Mouse (Mus musculus) ES-Bruce4 (cell line): Measurements from ENCODE around the gene Arid2. TPM values are rescaled to one million over a fixed set of nuclear protein-coding genes. Genes with fewer than 3 reads are reported as not detected.
"Not testable (repeated sequence)": the region's sequence is repeated elsewhere in the genome, so short reads cannot be mapped to it uniquely, and the experiment has no call there.

Source experiments
- H3K27ac ChIP-seq: 2 replicates; pipeline ENCODE4 v1.5.1; 2012; ENCODE audit warnings: low read length, inconsistent platforms; ENCODE audit not compliant: insufficient read depth
- H3K27me3 ChIP-seq: 2 replicates; pipeline ENCODE4 v1.6.1; 2012; ENCODE audit warnings: mild to moderate bottlenecking, low read length, inconsistent platforms; ENCODE audit not compliant: control insufficient read depth, poor library complexity, insufficient read depth, severe bottlenecking
- H3K36me3 ChIP-seq: 2 replicates; pipeline ENCODE4 v1.6.1; 2012; ENCODE audit warnings: inconsistent platforms, mild to moderate bottlenecking, low read length, moderate library complexity; ENCODE audit not compliant: control insufficient read depth, poor library complexity, insufficient read depth, severe bottlenecking
- H3K4me1 ChIP-seq: one replicate; pipeline ENCODE4 v1.8.1; 2011; ENCODE audit warnings: low read length; ENCODE audit not compliant: control insufficient read depth, insufficient read depth
- H3K4me3 ChIP-seq: 2 replicates; pipeline ENCODE4 v1.5.1; 2011; ENCODE audit warnings: low read depth, mild to moderate bottlenecking, low read length
- H3K9ac ChIP-seq: 2 replicates; pipeline ENCODE4 v1.6.1; 2012; ENCODE audit warnings: low read depth, mild to moderate bottlenecking, inconsistent platforms; ENCODE audit not compliant: poor library complexity, severe bottlenecking
- H3K9me3 ChIP-seq: replicated peaks from 2 replicates; pipeline ENCODE4 v1.6.1; 2012; ENCODE audit warnings: mild to moderate bottlenecking, low read length, inconsistent platforms; ENCODE audit not compliant: control insufficient read depth, poor library complexity, insufficient read depth, severe bottlenecking
- CTCF ChIP-seq: IDR thresholded peaks from one replicate; pipeline ENCODE4 v1.8.1; 2011; ENCODE audit warnings: low read depth, low read length
- EP300 ChIP-seq: IDR thresholded peaks from 2 replicates; pipeline ENCODE4 v1.6.1; 2011; ENCODE audit warnings: low read depth, low read length; ENCODE audit not compliant: insufficient read depth
- POLR2A ChIP-seq: IDR thresholded peaks from one replicate; pipeline ENCODE4 v1.8.1; 2011; ENCODE audit warnings: low read length; ENCODE audit not compliant: insufficient read depth
- polyA plus RNA-seq: library from polyadenylated mRNA; stranded (reverse); fragments of >200 nt; gene quantifications from 2 replicates; pipeline ENCODE4 v1.2.4, GENCODE M21; 2011; ENCODE audit warnings: low read depth; ENCODE audit not compliant: missing spikeins, insufficient read depth, insufficient read length

Gene Arid2
- polyA plus RNA-seq, 1 experiment: 81.5 TPM

DNA sequence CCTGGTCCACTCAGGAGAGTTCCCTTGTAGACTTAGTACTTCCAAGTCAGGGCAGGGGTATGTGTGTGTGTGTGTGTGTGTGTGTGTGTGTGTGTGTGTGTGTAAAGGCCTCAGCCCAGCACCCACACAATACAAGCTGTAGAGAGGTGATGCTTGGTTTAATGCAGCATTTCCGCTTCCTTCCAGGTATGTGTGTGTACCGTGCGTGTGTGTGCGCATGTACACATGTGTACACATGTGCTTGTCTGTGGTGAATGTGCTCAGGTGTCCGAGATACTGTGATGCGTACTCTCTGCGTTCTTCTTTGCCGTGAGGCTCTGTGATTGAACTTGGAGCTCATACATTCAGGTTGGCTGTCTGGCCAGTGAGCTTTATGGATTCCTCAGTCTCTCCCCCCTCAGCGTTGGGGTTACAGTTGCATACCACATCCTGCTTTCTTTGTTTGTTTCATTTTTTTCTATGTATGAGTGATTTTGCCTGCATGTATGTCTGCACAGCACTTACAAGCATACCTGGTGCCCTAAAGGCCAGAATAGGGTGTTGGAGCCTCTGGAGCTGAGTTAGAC lies 10.4 kb downstream of the Arid2 start:
- TF ChIP-seq CTCF: no peak
- TF ChIP-seq EP300: no peak
- TF ChIP-seq POLR2A: no peak
- H3K27ac ChIP-seq: no peak overlapping the region
- peaks cover 3% of the 10 kb centered on the region for H3K36me3 ChIP-seq
- H3K9ac ChIP-seq: no peak overlapping the region
- H3K4me1 ChIP-seq: no peaks in the 10 kb centered on the region
- no peaks in the 10 kb centered on the region for H3K27me3 ChIP-seq
- no peak overlapping the region for H3K4me3 ChIP-seq
- no peaks in the 10 kb centered on the region for H3K9me3 ChIP-seq

DNA sequence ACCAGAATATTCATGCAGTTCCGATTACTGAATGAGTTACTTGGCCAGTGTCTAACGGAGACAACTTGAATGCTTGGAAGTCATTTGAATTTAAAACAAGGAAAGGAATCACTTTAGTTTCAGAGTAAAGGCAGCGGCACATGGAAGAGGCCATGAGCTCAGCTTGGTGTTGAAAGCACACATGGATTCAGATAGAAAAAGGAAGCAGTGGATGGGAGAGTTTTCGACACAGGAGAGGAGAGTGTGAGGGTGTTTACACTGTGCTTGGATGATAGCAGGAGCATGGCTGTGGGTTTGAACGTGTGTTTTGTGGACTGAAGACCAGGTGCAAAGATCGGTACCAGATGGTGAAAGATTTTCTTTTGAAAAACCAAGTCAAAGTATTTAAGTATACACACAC lies 22.0 kb downstream of the Arid2 start:
- Histone ChIP-seq H3K9ac (no peak overlapping the region), H3K27me3 (no peaks in the 10 kb centered on the region), H3K27ac (no peak overlapping the region), H3K4me1 (no peaks in the 10 kb centered on the region), H3K9me3 (no peaks in the 10 kb centered on the region), H3K4me3 (no peak overlapping the region), H3K36me3 (no peaks in the 10 kb centered on the region)
- TF ChIP-seq EP300: no peak
- TF ChIP-seq CTCF: no peak
- TF ChIP-seq POLR2A: no peak

DNA sequence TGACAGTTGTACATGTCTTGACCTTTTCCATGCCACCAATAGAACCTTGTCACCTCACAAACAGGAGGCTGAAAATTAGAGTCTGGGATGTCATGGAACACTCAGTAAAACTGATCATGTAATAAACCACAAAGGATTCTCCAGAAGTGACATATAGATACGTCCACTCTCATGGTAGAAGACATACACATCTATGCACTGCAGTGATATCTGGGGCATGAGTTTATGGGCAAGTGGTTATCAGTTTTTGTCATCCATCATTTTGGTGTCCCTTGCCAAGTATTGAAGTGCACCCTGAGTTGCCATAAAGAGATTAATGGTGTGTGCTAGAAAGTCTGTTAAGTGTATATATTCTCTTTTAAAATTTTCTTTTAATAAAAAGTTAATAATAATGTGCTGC lies 25.6 kb downstream of the Arid2 start:
- no peaks in the 10 kb centered on the region for H3K36me3 ChIP-seq
- no peaks in the 10 kb centered on the region for H3K27me3 ChIP-seq
- TF ChIP-seq CTCF (no peak), POLR2A (no peak), EP300 (no peak)
- H3K27ac ChIP-seq: no peak overlapping the region; the same call in 1 of the 2 replicates
- no peak overlapping the region for H3K9ac ChIP-seq
- H3K9me3 ChIP-seq: no peaks in the 10 kb centered on the region
- H3K4me1 ChIP-seq: no peaks in the 10 kb centered on the region
- no peak overlapping the region for H3K4me3 ChIP-seq

DNA sequence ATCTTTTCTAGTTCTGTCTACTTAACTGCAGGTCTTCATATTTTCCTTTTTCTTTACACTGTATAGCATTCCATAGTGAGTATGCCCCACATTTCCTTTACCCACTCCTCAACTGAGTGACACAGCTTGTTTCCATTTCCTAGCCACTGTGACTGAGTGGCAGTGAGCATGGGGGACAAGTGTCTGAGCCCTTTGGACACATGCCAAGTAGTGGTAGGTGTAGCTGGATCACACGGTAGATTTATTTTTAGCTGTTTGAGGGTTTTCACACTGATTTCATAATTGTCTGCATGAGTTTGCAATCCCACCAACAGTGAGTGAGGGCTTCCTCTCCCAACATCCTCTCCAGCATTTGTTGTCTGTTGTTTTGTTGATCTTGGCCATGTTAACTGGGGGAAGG lies 28.3 kb downstream of the Arid2 start:
- Histone ChIP-seq H3K9ac (no peak overlapping the region), H3K27ac (no peak overlapping the region), H3K4me3 (no peak overlapping the region), H3K9me3 (no peaks in the 10 kb centered on the region), H3K4me1 (no peaks in the 10 kb centered on the region), H3K27me3 (no peaks in the 10 kb centered on the region), H3K36me3 (no peaks in the 10 kb centered on the region)
- TF ChIP-seq CTCF (no peak), POLR2A (no peak), EP300 (no peak)

DNA sequence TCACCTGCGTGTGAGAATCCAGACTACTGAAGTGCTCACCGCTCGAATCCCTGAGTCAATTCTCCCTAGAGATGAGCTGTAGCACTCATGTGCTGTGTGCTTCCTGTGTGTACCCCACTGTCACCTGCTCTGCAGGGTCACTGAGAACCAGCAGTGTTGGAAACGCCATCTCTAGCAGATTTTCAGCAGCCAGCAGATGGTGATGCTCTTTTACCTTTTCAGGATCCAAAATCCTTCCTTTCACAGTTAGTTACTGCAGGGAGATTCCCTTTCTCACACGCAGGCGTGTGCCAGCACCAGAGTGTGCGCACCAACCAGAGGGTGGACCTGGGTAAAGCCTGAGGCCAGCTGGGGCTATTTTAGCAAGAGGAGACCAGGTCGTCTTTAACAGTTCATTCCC lies 32.0 kb downstream of the Arid2 start:
- H3K9me3 ChIP-seq: no peaks in the 10 kb centered on the region
- TF ChIP-seq POLR2A: no peak
- TF ChIP-seq EP300: no peak
- no peak for TF ChIP-seq CTCF
- H3K27me3 ChIP-seq: no peaks in the 10 kb centered on the region
- no peak overlapping the region for H3K9ac ChIP-seq
- H3K4me1 ChIP-seq: no peaks in the 10 kb centered on the region
- no peak overlapping the region for H3K27ac ChIP-seq
- no peaks in the 10 kb centered on the region for H3K36me3 ChIP-seq
- no peak overlapping the region for H3K4me3 ChIP-seq

DNA sequence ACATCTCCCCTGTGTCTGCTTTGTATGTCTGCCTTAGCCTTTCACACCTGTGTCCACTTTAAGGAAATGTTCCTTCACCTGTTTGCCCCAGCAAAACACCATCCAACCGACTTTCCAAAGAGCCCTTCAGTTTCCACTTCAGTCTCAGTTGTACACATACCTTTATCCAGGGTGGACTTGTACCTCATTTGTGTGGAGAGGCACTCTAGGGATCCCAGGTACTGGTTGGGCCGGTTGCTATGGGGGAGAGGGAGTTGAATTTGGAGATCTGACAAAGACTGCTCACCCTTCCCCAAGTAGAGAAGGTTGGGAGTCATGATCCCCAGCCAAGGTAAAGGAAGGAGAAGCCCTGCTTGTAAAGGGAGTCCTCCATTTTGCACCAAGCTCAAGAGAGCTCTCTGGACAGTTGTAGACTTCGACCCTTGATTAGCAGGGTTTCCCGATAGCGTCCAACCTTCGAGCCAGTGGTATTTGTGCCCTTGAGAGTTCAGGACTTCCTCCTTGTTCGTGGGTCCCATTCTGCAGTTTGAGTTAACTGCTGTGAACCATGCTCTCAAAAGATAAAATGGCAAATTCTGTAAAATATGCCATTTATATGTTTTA lies 38.5 kb downstream of the Arid2 start:
- no peaks in the 10 kb centered on the region for H3K4me1 ChIP-seq
- no peak for TF ChIP-seq POLR2A
- TF ChIP-seq EP300: no peak
- TF ChIP-seq CTCF: no peak
- H3K27ac ChIP-seq: no peak overlapping the region
- no peak overlapping the region for H3K4me3 ChIP-seq
- H3K9me3 ChIP-seq: no peaks in the 10 kb centered on the region
- no peak overlapping the region for H3K9ac ChIP-seq
- H3K27me3 ChIP-seq: no peaks in the 10 kb centered on the region
- no peaks in the 10 kb centered on the region for H3K36me3 ChIP-seq

DNA sequence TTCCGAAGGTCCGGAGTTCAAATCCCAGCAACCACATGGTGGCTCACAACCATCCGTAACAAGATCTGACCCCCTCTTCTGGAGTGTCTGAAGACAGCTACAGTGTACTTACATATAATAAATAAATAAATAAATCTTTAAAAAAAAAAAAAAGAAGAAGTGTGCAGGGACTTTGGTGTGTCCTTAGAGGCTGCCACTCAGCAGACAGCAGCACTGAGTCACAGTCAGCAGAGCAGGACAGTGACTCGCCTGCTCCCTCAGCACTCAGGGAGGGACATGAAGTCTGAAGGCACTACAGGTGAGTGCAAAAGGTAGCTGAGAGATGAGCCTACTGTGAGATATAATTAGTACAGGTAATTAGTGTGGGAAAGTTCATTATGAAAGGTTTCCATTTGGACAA lies 41.4 kb downstream of the Arid2 start:
- H3K27ac ChIP-seq, H3K9me3 ChIP-seq, H3K36me3 ChIP-seq, H3K4me3 ChIP-seq, H3K27me3 ChIP-seq, H3K9ac ChIP-seq, H3K4me1 ChIP-seq: not testable (repeated sequence)
